In the genomic region with DNA sequence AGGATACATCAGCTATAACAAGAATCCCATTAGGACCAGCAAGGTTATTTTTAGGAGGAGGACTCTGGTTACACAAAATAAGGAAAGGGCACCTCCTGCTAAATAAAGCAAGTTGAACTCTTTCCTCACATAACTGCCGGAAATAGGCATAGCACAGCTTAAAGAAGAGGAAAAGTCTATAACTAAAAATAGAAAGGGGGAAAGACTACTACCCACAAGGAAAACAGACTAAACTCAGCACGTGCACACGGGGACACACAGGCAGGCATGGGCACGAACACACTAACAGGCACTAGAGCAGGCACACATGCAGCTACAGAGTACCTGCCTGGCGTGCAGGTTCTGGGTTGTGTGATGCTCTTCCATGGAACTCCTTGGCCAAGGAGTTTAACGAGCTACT, we compare ENCODE assay signal across 18 mouse cellular contexts. TPM values are rescaled to one million over a fixed set of nuclear protein-coding genes. Genes with fewer than 3 reads are reported as not detected.
DNase-seq lines count a peak whose midpoint lies in the region; ATAC-seq and TF ChIP-seq lines count a peak whose summit lies in the region.
"Had no signal": no experiment of that assay in that cellular context is flagged by ENCODE, and none has a peak within 500 bp of the region (broad histone marks: within the 10 kb centered on the region; RNA-seq: fewer than 3 reads in every experiment).

No protein-coding gene starts in this region.

- H3K4me1 ChIP-seq in kidney, embryonic 15.5 days = peaks cover 66% of the 10 kb centered on the region
- H3K4me1 ChIP-seq in bone marrow macrophage, adult 2 months (ENCODE audit: control insufficient read depth, insufficient read depth, low read length) = peaks cover 42% of the 10 kb centered on the region
- H3K4me1 ChIP-seq in midbrain, embryonic 11.5 days (ENCODE audit: control insufficient read depth, insufficient read depth, low read length) = no peaks in the 10 kb centered on the region

- peak; percentile 47 for DNase-seq in gastrocnemius, adult 2 months
- no peak for DNase-seq in gastrocnemius, postnatal 10 days
- DNase-seq in kidney, adult 11 months = no peak
- no peak for DNase-seq in thymus, postnatal 0 days (ENCODE audit: low spot score)
- no peak for DNase-seq in midbrain, embryonic 11.5 days (ENCODE audit: low spot score, missing footprints)
- DNase-seq: adrenal gland, postnatal 10 days; cerebellum, postnatal 36 days; kidney, adult 18-20 months; kidney, postnatal 36 days had no signal

- no peak for ATAC-seq in kidney, embryonic 15.5 days (replicated peaks; ENCODE audit: low FRiP score)
- ATAC-seq in megakaryocyte progenitor cell, adult 5-6 weeks (replicated peaks; ENCODE audit: poor library complexity) = 0 out of 2 replicates have a peak, but pooled peaks have one; percentile 6
- ATAC-seq in midbrain, embryonic 11.5 days (ENCODE audit: low FRiP score) = no peak
- ATAC-seq: forebrain, embryonic 14.5 days; midbrain, embryonic 13.5 days had no signal

- peak overlapping the region; percentile 86 for H3K27ac ChIP-seq in gastrocnemius, adult 2 months
- 0 out of 2 replicates have a peak overlapping the region, but pooled peaks have one; percentile 45 for H3K27ac ChIP-seq in kidney, embryonic 15.5 days
- H3K27ac ChIP-seq in bone marrow macrophage, adult 2 months (ENCODE audit: insufficient read depth, low read depth, low read length) = peak overlapping the region; percentile 34; the same call in 1 of the 2 replicates
- H3K27ac ChIP-seq in midbrain, embryonic 11.5 days (ENCODE audit: low read depth, low read length) = no peak overlapping the region
- H3K27ac ChIP-seq: embryonic facial prominence, embryonic 15.5 days; hindbrain, embryonic 15.5 days; lung, embryonic 15.5 days; midbrain, embryonic 13.5 days; stomach, embryonic 15.5 days had no signal

- H3K27me3 ChIP-seq in kidney, embryonic 15.5 days = no peaks in the 10 kb centered on the region
- H3K27me3 ChIP-seq in midbrain, embryonic 11.5 days (ENCODE audit: control insufficient read depth, insufficient read depth, low read length) = no peaks in the 10 kb centered on the region
- H3K27me3 ChIP-seq: embryonic facial prominence, embryonic 15.5 days; hindbrain, embryonic 15.5 days; lung, embryonic 15.5 days; midbrain, embryonic 13.5 days; stomach, embryonic 15.5 days had no signal

- H3K9me3 ChIP-seq in kidney, embryonic 15.5 days (replicated peaks) = no peaks in the 10 kb centered on the region
- no peaks in the 10 kb centered on the region for H3K9me3 ChIP-seq in midbrain, embryonic 11.5 days (ENCODE audit: control insufficient read depth, low read length)
- H3K9me3 ChIP-seq: embryonic facial prominence, embryonic 15.5 days; hindbrain, embryonic 15.5 days; lung, embryonic 15.5 days; midbrain, embryonic 13.5 days; stomach, embryonic 15.5 days had no signal

- H3K4me2 ChIP-seq in kidney, embryonic 15.5 days = no peak overlapping the region
- no peak overlapping the region for H3K4me2 ChIP-seq in midbrain, embryonic 11.5 days
- H3K4me2 ChIP-seq: embryonic facial prominence, embryonic 15.5 days; hindbrain, embryonic 15.5 days; lung, embryonic 15.5 days; midbrain, embryonic 13.5 days; stomach, embryonic 15.5 days had no signal

- no peak overlapping the region for H3K9ac ChIP-seq in kidney, embryonic 15.5 days
- no peak overlapping the region for H3K9ac ChIP-seq in midbrain, embryonic 11.5 days (ENCODE audit: low read length)
- H3K9ac ChIP-seq: embryonic facial prominence, embryonic 15.5 days; hindbrain, embryonic 15.5 days; lung, embryonic 15.5 days; midbrain, embryonic 13.5 days; stomach, embryonic 15.5 days had no signal

- 70% methylated on average over 6 of the region's 6 CpGs for WGBS in kidney, embryonic 15.5 days
- 81% methylated on average over 6 of the region's 6 CpGs for WGBS in midbrain, embryonic 11.5 days

- peak overlapping the region; percentile 48 for H3K4me3 ChIP-seq in gastrocnemius, adult 2 months
- no peak overlapping the region for H3K4me3 ChIP-seq in kidney, embryonic 15.5 days (replicated peaks)
- H3K4me3 ChIP-seq in bone marrow macrophage, adult 2 months (ENCODE audit: insufficient read depth, low read length) = 0 out of 2 replicates have a peak overlapping the region, but pooled peaks have one; percentile 9
- no peak overlapping the region for H3K4me3 ChIP-seq in midbrain, embryonic 11.5 days (ENCODE audit: low read depth, low read length)
- H3K4me3 ChIP-seq: embryonic facial prominence, embryonic 15.5 days; hindbrain, embryonic 15.5 days; lung, embryonic 15.5 days; midbrain, embryonic 13.5 days; stomach, embryonic 15.5 days had no signal

- TF ChIP-seq CTCF in gastrocnemius, adult 2 months (IDR thresholded peaks at IDR 0.05) = no peak
- no peak for TF ChIP-seq CTCF in bone marrow macrophage, adult 2 months (IDR thresholded peaks at IDR 0.05; ENCODE audit: low read depth, low read length)

- H3K36me3 ChIP-seq in kidney, embryonic 15.5 days = no peaks in the 10 kb centered on the region
- H3K36me3 ChIP-seq in midbrain, embryonic 11.5 days (ENCODE audit: control insufficient read depth, insufficient read depth, low read length) = no peaks in the 10 kb centered on the region
- H3K36me3 ChIP-seq: embryonic facial prominence, embryonic 15.5 days; hindbrain, embryonic 15.5 days; lung, embryonic 15.5 days; midbrain, embryonic 13.5 days; stomach, embryonic 15.5 days had no signal

- intact Hi-C loops in gastrocnemius, adult 2 months (cut with DNase I) = loop anchor here (5.0 kb wide), 1 partner anchor 44 kb away; no protein-coding TSS in a partner anchor

- no peak for TF ChIP-seq POLR2A in bone marrow macrophage, adult 2 months (IDR thresholded peaks at IDR 0.05; ENCODE audit: borderline replicate concordance, low read depth, low read length)

RNA-seq across cellular contexts. Expression of gene Pitpnc1, which starts 23.8 kb away (rescaled TPM):
- total RNA-seq in gastrocnemius, adult 2 months (2021) = 100 to 1,000 TPM in 1 of 2 experiments, 10 to 100 TPM in 1; 59.4 to 114 TPM
- 10 to 100 TPM; 53.2 to 54.7 TPM for total RNA-seq in gastrocnemius, postnatal 10 days (2021)
- polyA plus RNA-seq in kidney, embryonic 15.5 days (2015; fragmentation: Nextera tagmentation; extraction: Ambion mirVana) = 21.3 and 21.5 TPM in 2 replicates
- polyA plus RNA-seq in bone marrow macrophage, adult 2 months (2012; ENCODE audit: insufficient read depth, insufficient read length, missing spikeins) = 13.2 and 14.6 TPM in 2 replicates
- total RNA-seq in megakaryocyte progenitor cell, adult 5-6 weeks (2015) = 26.3 and 33.4 TPM in 2 replicates
- total RNA-seq in megakaryocyte progenitor cell, adult 5-6 weeks (2017) = 10.0 and 20.8 TPM in 2 replicates
- polyA plus RNA-seq in thymus, postnatal 0 days (2015; fragmentation: Nextera tagmentation; extraction: Ambion mirVana) = 13.5 and 15.1 TPM in 2 replicates
- polyA plus RNA-seq in midbrain, embryonic 11.5 days (2014; fragmentation: Nextera tagmentation; extraction: Ambion mirVana) = 29.9 and 32.1 TPM in 2 replicates

RNA-seq across cellular contexts. Expression of gene Psmd12, which starts 32.6 kb away (rescaled TPM):
- 100 to 1,000 TPM; 105 to 106 TPM for total RNA-seq in gastrocnemius, adult 2 months (2021)
- 100 to 1,000 TPM; 103 to 108 TPM for total RNA-seq in gastrocnemius, postnatal 10 days (2021)
- polyA plus RNA-seq in kidney, embryonic 15.5 days (2015; fragmentation: Nextera tagmentation; extraction: Ambion mirVana) = 178 and 184 TPM in 2 replicates
- 60.8 and 65.4 TPM in 2 replicates for polyA plus RNA-seq in bone marrow macrophage, adult 2 months (2012; ENCODE audit: insufficient read depth, insufficient read length, missing spikeins)
- 84.3 and 95.9 TPM in 2 replicates for total RNA-seq in megakaryocyte progenitor cell, adult 5-6 weeks (2015)
- 133 and 162 TPM in 2 replicates for total RNA-seq in megakaryocyte progenitor cell, adult 5-6 weeks (2017)
- polyA plus RNA-seq in thymus, postnatal 0 days (2015; fragmentation: Nextera tagmentation; extraction: Ambion mirVana) = 184 and 190 TPM in 2 replicates
- polyA plus RNA-seq in midbrain, embryonic 11.5 days (2014; fragmentation: Nextera tagmentation; extraction: Ambion mirVana) = 232 and 254 TPM in 2 replicates

Comparison
In these comparisons a context has a peak if more than half of its experiments do, and no peak if none do; other contexts are left out.
1. H3K4me3 ChIP-seq: peak in gastrocnemius, adult 2 months (single experiment) and bone marrow macrophage, adult 2 months (single experiment); none in kidney, embryonic 15.5 days (single experiment) and midbrain, embryonic 11.5 days (single experiment).